Mouse (Mus musculus) C2C12 (cell line): Measurements from ENCODE around the gene Pou2f2.

Experiments
- CEBPB ChIP-seq: IDR thresholded peaks from one replicate; pipeline ENCODE4 v1.6.1; 2011; ENCODE audit warnings: low read depth, mild to moderate bottlenecking, control low read depth, moderate library complexity
- CTCF ChIP-seq: IDR thresholded peaks from one replicate; pipeline ENCODE4 v1.5.1; 2011; ENCODE audit not compliant: control insufficient read depth, insufficient read depth, insufficient read length
- FOSL1 ChIP-seq: IDR thresholded peaks from one replicate; pipeline ENCODE4 v1.8.0; 2011; ENCODE audit warnings: mild to moderate bottlenecking, low read length; ENCODE audit not compliant: poor library complexity, insufficient read depth, severe bottlenecking
- MAX ChIP-seq: IDR thresholded peaks from one replicate; pipeline ENCODE4 v1.6.1; 2011; ENCODE audit warnings: mild to moderate bottlenecking, control low read depth
- MYOD1 ChIP-seq: IDR thresholded peaks from one replicate; pipeline ENCODE4 v1.6.1; 2011; ENCODE audit warnings: low read depth; ENCODE audit not compliant: control insufficient read depth, insufficient read length
- MYOG ChIP-seq: IDR thresholded peaks from one replicate; pipeline ENCODE4 v1.6.1; 2011; ENCODE audit not compliant: control insufficient read depth, insufficient read length; ENCODE audit errors: extremely low read depth
- USF1 ChIP-seq: IDR thresholded peaks from one replicate; pipeline ENCODE4 v1.6.1; 2011; ENCODE audit warnings: low read depth, mild to moderate bottlenecking, control low read depth, moderate library complexity

DNA sequence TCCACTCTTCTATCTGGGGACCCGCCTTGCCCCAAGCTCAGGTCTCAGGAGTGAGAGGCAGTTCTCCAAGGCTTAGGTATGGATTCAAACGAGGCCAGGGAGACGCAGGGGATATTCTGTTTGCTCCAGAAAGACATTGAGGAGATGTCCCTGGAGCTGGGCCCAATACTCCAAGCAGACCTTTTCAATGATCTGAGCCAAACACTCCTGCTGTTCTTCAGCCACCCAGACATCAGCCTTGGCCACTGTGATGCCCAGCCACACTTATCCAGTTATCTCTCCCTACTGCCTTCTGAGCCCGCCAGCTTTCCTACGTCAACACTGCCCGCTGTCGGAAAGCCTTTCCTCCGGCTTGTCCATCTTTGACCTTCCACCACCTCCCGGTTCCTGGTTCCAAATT lies 69.2 kb downstream of the Pou2f2 start:
- no peak for TF ChIP-seq CTCF
- no peak for TF ChIP-seq MYOD1
- no peak for TF ChIP-seq USF1
- TF ChIP-seq MYOG, result no peak
- TF ChIP-seq MAX, result no peak
- TF ChIP-seq FOSL1, result no peak
- no peak for TF ChIP-seq CEBPB
